Mouse (Mus musculus) thymus, adult 2 months (tissue): ENCODE results near the gene Gpc6. TPM values are rescaled to one million over a fixed set of nuclear protein-coding genes. Genes with fewer than 3 reads are reported as not detected.

Experiments
- DNase-seq: peaks from one replicate; pipeline ENCODE4 v3.0.0; 2021
- H3K27ac ChIP-seq: fragments of 200-500 bp; 2 replicates; pipeline ENCODE4 v1.5.1; 2012; ENCODE audit warnings: low read length, control low read depth; ENCODE audit not compliant: control insufficient read depth, insufficient read depth
- H3K27me3 ChIP-seq: fragments of 200-500 bp; 2 replicates; pipeline ENCODE4 v1.6.1; 2012; ENCODE audit warnings: mild to moderate bottlenecking, low read length, moderate library complexity, mixed read lengths; ENCODE audit not compliant: control insufficient read depth, insufficient read depth
- H3K36me3 ChIP-seq: fragments of 200-500 bp; 2 replicates; pipeline ENCODE4 v1.6.1; 2012; ENCODE audit warnings: mild to moderate bottlenecking, low read length, moderate library complexity; ENCODE audit not compliant: control insufficient read depth, insufficient read depth
- H3K4me1 ChIP-seq: fragments of 200-500 bp; replicated peaks from 2 replicates; pipeline ENCODE4 v1.6.1; 2012; ENCODE audit warnings: low read length; ENCODE audit not compliant: control insufficient read depth, insufficient read depth
- H3K4me3 ChIP-seq: fragments of 200-500 bp; 2 replicates; pipeline ENCODE4 v1.5.1; 2012; ENCODE audit warnings: mild to moderate bottlenecking, low read length, control low read depth, moderate library complexity; ENCODE audit not compliant: control insufficient read depth, insufficient read depth
- CTCF ChIP-seq: fragments of 200-500 bp; IDR thresholded peaks from 2 replicates; pipeline ENCODE4 v1.5.1; 2012; ENCODE audit warnings: mild to moderate bottlenecking, control low read depth, low read length, moderate library complexity, borderline replicate concordance; ENCODE audit not compliant: control insufficient read depth, poor library complexity, insufficient read depth; ENCODE audit errors: extremely low read depth
- POLR2A ChIP-seq: fragments of 200-500 bp; IDR thresholded peaks from 2 replicates; pipeline ENCODE4 v1.6.1; 2012; ENCODE audit warnings: mild to moderate bottlenecking, low read length, control low read depth, moderate library complexity; ENCODE audit not compliant: control insufficient read depth, poor library complexity, insufficient read depth; ENCODE audit errors: extremely low read depth
- WGBS: fragments of 180-500 bp; shearing (Covaris S2); methylation state at CpG from one replicate; pipeline ENCODE4 v1.1.7; 2018; 5-methylcytosine and 5-hydroxymethylcytosine counted together
- polyA plus RNA-seq: library from polyadenylated mRNA; depleted of rRNA; stranded (reverse); fragments of >200 nt; gene quantifications from 2 replicates; pipeline ENCODE4 v1.2.3, GENCODE M21; 2012

Gpc6 gene
- polyA plus RNA-seq, 1 experiment = 1.5 TPM

DNA sequence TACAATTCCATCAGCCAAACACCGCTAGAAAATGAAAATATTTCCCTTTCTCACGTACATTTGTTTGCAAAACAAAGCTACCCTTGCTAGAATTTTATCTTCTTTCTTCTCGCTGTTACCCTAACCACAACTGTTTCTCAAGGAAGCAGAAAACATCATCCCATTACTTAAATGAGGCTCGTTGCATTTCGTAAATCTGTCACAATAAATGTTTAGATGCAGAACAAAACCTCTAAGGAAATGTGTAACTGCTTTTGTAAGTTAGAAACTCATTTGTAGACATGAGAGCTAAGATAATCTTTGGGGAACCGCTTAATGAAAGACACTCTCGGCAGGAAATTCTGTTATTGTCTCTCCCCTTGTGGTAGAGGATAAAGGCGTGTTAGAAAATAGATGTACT is 1088.1 kb downstream of the Gpc6 start:
- H3K27me3 ChIP-seq = no peaks in the 10 kb centered on the region
- TF ChIP-seq CTCF = no peak
- TF ChIP-seq POLR2A = no peak
- 84% methylated on average over 8 of the region's 8 CpGs for WGBS
- H3K4me1 ChIP-seq = no peaks in the 10 kb centered on the region
- no peak for DNase-seq
- no peak overlapping the region for H3K4me3 ChIP-seq
- H3K27ac ChIP-seq = no peak overlapping the region
- H3K36me3 ChIP-seq = no peaks in the 10 kb centered on the region

GRCm38 (mm10) chr14:118019314-118019713 is 1094.2 kb downstream of the Gpc6 start:
- no peaks in the 10 kb centered on the region for H3K36me3 ChIP-seq
- H3K27ac ChIP-seq = no peak overlapping the region
- WGBS = 48% methylated on average over 5 of the region's 5 CpGs
- no peak overlapping the region for H3K4me3 ChIP-seq
- DNase-seq = no peak
- TF ChIP-seq POLR2A (no peak), CTCF (no peak)
- no peaks in the 10 kb centered on the region for H3K27me3 ChIP-seq
- no peaks in the 10 kb centered on the region for H3K4me1 ChIP-seq

GRCm38 (mm10) chr14:118021867-118022543 is 1096.9 kb downstream of the Gpc6 start:
- Histone ChIP-seq H3K36me3 (no peaks in the 10 kb centered on the region), H3K4me3 (no peak overlapping the region), H3K4me1 (no peaks in the 10 kb centered on the region), H3K27ac (no peak overlapping the region), H3K27me3 (no peaks in the 10 kb centered on the region)
- WGBS = 86% methylated on average over 10 of the region's 10 CpGs
- DNase-seq = no peak
- TF ChIP-seq CTCF = no peak
- TF ChIP-seq POLR2A = no peak
